Comparison of ENCODE assay signal across 9 mouse cellular contexts in genomic region chr2:165852896-165853633, GRCm38 (mm10). TPM values are rescaled to one million over a fixed set of nuclear protein-coding genes. Genes with fewer than 3 reads are reported as not detected.
DNase-seq lines count a peak whose midpoint lies in the region; ATAC-seq and TF ChIP-seq lines count a peak whose summit lies in the region.
"Had no signal": no experiment of that assay in that cellular context is flagged by ENCODE, and none has a peak within 500 bp of the region (broad histone marks: within the 10 kb centered on the region; RNA-seq: fewer than 3 reads in every experiment).

No protein-coding gene starts in this region.

- no peak overlapping the region for H3K9ac ChIP-seq in kidney, embryonic 16.5 days (replicated peaks; ENCODE audit: low read length)
- no peak overlapping the region for H3K9ac ChIP-seq in ES-Bruce4 (ENCODE audit: low read depth, poor library complexity, severe bottlenecking)
- no peak overlapping the region for H3K9ac ChIP-seq in liver, embryonic 15.5 days
- no peak overlapping the region for H3K9ac ChIP-seq in forebrain, embryonic 14.5 days (ENCODE audit: low read length)
- H3K9ac ChIP-seq: intestine, embryonic 15.5 days had no signal

- peak in 1 of 2 experiments; percentile 29 for DNase-seq in cerebellum, adult 2 months
- DNase-seq in cerebellum, postnatal 10 days = no peak
- DNase-seq in kidney, postnatal 14 days = no peak
- no peak for DNase-seq in adrenal gland, postnatal 14 days
- no peak for DNase-seq in forebrain, embryonic 14.5 days (ENCODE audit: low spot score)

- H3K9me3 ChIP-seq in kidney, embryonic 16.5 days (ENCODE audit: low read length) = no peaks in the 10 kb centered on the region
- H3K9me3 ChIP-seq in ES-Bruce4 (replicated peaks; ENCODE audit: control insufficient read depth, insufficient read depth, low read length, poor library complexity, severe bottlenecking) = no peaks in the 10 kb centered on the region
- no peaks in the 10 kb centered on the region for H3K9me3 ChIP-seq in liver, embryonic 15.5 days (replicated peaks)
- H3K9me3 ChIP-seq in forebrain, embryonic 14.5 days (replicated peaks; ENCODE audit: control insufficient read depth, low read length) = no peaks in the 10 kb centered on the region
- H3K9me3 ChIP-seq: intestine, embryonic 15.5 days had no signal

- peaks cover 58% of the 10 kb centered on the region for H3K4me1 ChIP-seq in cerebellum, adult 2 months (ENCODE audit: control insufficient read depth, insufficient read depth, low read length)
- peaks cover 60% of the 10 kb centered on the region for H3K4me1 ChIP-seq in kidney, embryonic 16.5 days (ENCODE audit: insufficient read depth, low read length)
- peaks cover 18% of the 10 kb centered on the region for H3K4me1 ChIP-seq in ES-Bruce4 (ENCODE audit: control insufficient read depth, insufficient read depth, low read length)
- peaks cover 71% of the 10 kb centered on the region for H3K4me1 ChIP-seq in liver, embryonic 15.5 days (replicated peaks)
- H3K4me1 ChIP-seq in forebrain, embryonic 14.5 days (ENCODE audit: control insufficient read depth, insufficient read depth, low read length) = peaks cover 47% of the 10 kb centered on the region

- TF ChIP-seq CTCF in cerebellum, adult 2 months (IDR thresholded peaks at IDR 0.05; ENCODE audit: borderline replicate concordance, insufficient read depth, low read depth, low read length) = no peak
- TF ChIP-seq CTCF in ES-Bruce4 (IDR thresholded peaks at IDR 0.05; ENCODE audit: low read depth, low read length) = no peak

- no peak for ATAC-seq in kidney, embryonic 16.5 days (ENCODE audit: low FRiP score, low TSS enrichment)
- no peak for ATAC-seq in liver, embryonic 15.5 days (ENCODE audit: insufficient read depth)
- no peak for ATAC-seq in forebrain, embryonic 14.5 days
- ATAC-seq: intestine, embryonic 15.5 days had no signal

- H3K4me2 ChIP-seq in kidney, embryonic 16.5 days (replicated peaks; ENCODE audit: low read depth, low read length) = no peak overlapping the region
- H3K4me2 ChIP-seq in liver, embryonic 15.5 days = no peak overlapping the region
- no peak overlapping the region for H3K4me2 ChIP-seq in forebrain, embryonic 14.5 days (ENCODE audit: low read length)
- H3K4me2 ChIP-seq: intestine, embryonic 15.5 days had no signal

- no peak overlapping the region for H3K4me3 ChIP-seq in cerebellum, adult 2 months (replicated peaks; ENCODE audit: insufficient read depth, low read depth, low read length)
- no peak overlapping the region for H3K4me3 ChIP-seq in kidney, embryonic 16.5 days (ENCODE audit: low read length)
- H3K4me3 ChIP-seq in ES-Bruce4 (ENCODE audit: low read depth, low read length) = no peak overlapping the region
- H3K4me3 ChIP-seq in liver, embryonic 15.5 days (replicated peaks) = no peak overlapping the region
- H3K4me3 ChIP-seq in forebrain, embryonic 14.5 days (ENCODE audit: low read depth, low read length) = no peak overlapping the region
- H3K4me3 ChIP-seq: intestine, embryonic 15.5 days had no signal

- 85% methylated on average over 9 of the region's 9 CpGs for WGBS in cerebellum, adult 2 months
- WGBS in kidney, embryonic 16.5 days = 79% methylated on average over 9 of the region's 9 CpGs
- 55% methylated on average over 9 of the region's 9 CpGs for WGBS in liver, embryonic 15.5 days (ENCODE audit: insufficient replicate concordance)
- 81% methylated on average over 9 of the region's 9 CpGs for WGBS in forebrain, embryonic 14.5 days

- TF ChIP-seq POLR2A in cerebellum, adult 2 months (IDR thresholded peaks at IDR 0.05; ENCODE audit: borderline replicate concordance, insufficient read depth, low read length) = no peak
- no peak for TF ChIP-seq POLR2A in ES-Bruce4 (IDR thresholded peaks at IDR 0.05; ENCODE audit: insufficient read depth, low read length)

- H3K27me3 ChIP-seq in cerebellum, adult 2 months (ENCODE audit: control insufficient read depth, insufficient read depth, low read length) = no peaks in the 10 kb centered on the region
- H3K27me3 ChIP-seq in kidney, embryonic 16.5 days (ENCODE audit: insufficient read depth, low read length) = no peaks in the 10 kb centered on the region
- H3K27me3 ChIP-seq in ES-Bruce4 (ENCODE audit: control insufficient read depth, insufficient read depth, low read length, poor library complexity, severe bottlenecking) = no peaks in the 10 kb centered on the region
- no peaks in the 10 kb centered on the region for H3K27me3 ChIP-seq in liver, embryonic 15.5 days
- H3K27me3 ChIP-seq in forebrain, embryonic 14.5 days (replicated peaks; ENCODE audit: control insufficient read depth, insufficient read depth, low read length) = no peaks in the 10 kb centered on the region
- H3K27me3 ChIP-seq: intestine, embryonic 15.5 days had no signal

- H3K27ac ChIP-seq in cerebellum, adult 2 months (ENCODE audit: insufficient read depth, low read length) = peak overlapping the region; percentile 68
- H3K27ac ChIP-seq in kidney, embryonic 16.5 days (ENCODE audit: low read length) = peak overlapping the region; percentile 13; the same call in 1 of the 2 replicates
- H3K27ac ChIP-seq in ES-Bruce4 (ENCODE audit: insufficient read depth, low read length) = peak overlapping the region; percentile 35
- H3K27ac ChIP-seq in liver, embryonic 15.5 days (replicated peaks) = 0 out of 2 replicates have a peak overlapping the region, but pooled peaks have one; percentile 29
- no peak overlapping the region for H3K27ac ChIP-seq in forebrain, embryonic 14.5 days (ENCODE audit: low read depth, low read length)
- H3K27ac ChIP-seq: intestine, embryonic 15.5 days had no signal

- H3K36me3 ChIP-seq in kidney, embryonic 16.5 days (ENCODE audit: insufficient read depth, low read length) = peaks cover 16% of the 10 kb centered on the region
- H3K36me3 ChIP-seq in ES-Bruce4 (ENCODE audit: control insufficient read depth, insufficient read depth, low read length, poor library complexity, severe bottlenecking) = peaks cover 31% of the 10 kb centered on the region
- peaks cover 64% of the 10 kb centered on the region for H3K36me3 ChIP-seq in liver, embryonic 15.5 days (replicated peaks)
- peaks cover 32% of the 10 kb centered on the region for H3K36me3 ChIP-seq in forebrain, embryonic 14.5 days (ENCODE audit: control insufficient read depth, insufficient read depth, low read length)

- 0 out of 2 replicates have a peak, but pooled peaks have one; percentile 25 for TF ChIP-seq EP300 in ES-Bruce4 (IDR thresholded peaks at IDR 0.05; ENCODE audit: insufficient read depth, low read depth, low read length)

RNA-seq across cellular contexts. Expression of gene Zmynd8, which starts 45.8 kb away (rescaled TPM):
- polyA plus RNA-seq in cerebellum, adult 2 months (2012; rRNA removed) = 85.5 and 86.6 TPM in 2 replicates
- 58.2 and 69.4 TPM in 2 replicates for polyA plus RNA-seq in kidney, embryonic 16.5 days (2015; fragmentation: Nextera tagmentation; extraction: Ambion mirVana)
- polyA plus RNA-seq in ES-Bruce4 (2011; ENCODE audit: insufficient read depth, insufficient read length, low read depth, missing spikeins) = 231 and 237 TPM in 2 replicates
- polyA plus RNA-seq in liver, embryonic 15.5 days (2015; fragmentation: Nextera tagmentation; extraction: Ambion mirVana) = 19.1 and 24.6 TPM in 2 replicates
- total RNA-seq in adrenal gland, postnatal 14 days (2021) = 45.8 and 59.2 TPM in 2 replicates
- polyA plus RNA-seq in forebrain, embryonic 14.5 days (2014; fragmentation: Nextera tagmentation; extraction: Ambion mirVana) = 43.3 and 58.0 TPM in 2 replicates
